Mouse (Mus musculus): ENCODE results near the gene Gns. TPM values are rescaled to one million over a fixed set of nuclear protein-coding genes. Genes with fewer than 3 reads are reported as not detected.

Gns gene
- total RNA-seq, 2 experiments from 2014 or later = 64.2 to 74.3 TPM

DNA sequence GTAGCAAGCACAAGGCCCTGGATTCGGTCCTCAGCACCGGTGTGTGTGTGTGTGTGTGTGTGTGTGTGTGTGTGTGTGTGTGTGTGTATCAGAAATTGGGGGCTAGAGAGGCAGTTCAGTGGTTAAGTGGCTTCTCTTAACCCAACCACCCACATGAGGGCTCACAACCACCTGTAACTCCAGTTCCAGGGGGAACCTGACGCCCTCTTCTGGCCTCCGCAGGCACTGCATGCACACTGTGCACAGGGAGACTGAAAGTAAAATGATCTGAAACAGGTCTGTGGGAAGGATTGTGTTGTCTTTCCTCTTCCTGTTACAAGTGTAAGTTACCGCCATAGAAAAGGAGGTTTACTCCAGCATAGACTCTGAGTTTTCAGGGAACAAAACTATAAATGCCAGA is 62.2 kb downstream of the Gns start:
- DNase-seq = peak in 1 of 2 experiments; percentile 71
- intact Hi-C loops (cut with DNase I) = no loop called here

DNA sequence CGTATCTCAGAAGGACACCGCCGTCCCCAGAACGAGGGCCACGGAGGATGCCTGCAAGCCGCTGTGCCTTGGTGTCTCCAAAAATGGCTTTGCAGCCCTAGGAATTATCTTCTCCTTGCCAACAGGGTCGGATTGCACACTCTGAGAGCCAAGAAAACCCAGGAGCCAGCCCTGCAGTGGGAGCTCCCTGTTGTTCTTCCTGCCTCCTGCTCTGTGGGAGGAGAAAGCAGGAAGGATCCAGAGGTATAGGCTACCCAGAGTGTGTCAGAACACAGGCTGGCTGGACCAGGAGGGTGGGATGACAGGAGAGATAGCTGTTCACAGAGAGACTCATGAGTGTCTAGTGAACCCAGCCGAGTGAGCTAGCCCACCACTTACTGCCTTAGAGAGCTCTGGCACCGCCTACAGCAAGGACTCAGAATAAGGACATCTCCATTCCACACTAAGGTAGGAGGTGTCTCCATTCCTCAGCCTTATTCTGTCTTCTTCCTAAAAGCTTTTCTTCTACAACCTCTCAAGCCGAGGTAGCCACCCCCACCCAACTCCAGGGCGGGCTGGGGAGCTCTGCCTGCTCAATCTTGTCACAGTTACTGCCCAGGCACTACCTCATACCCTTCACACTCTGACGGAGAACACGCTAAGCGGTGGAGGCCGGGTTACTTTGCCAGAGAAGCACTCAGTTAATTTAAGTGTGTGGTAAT is 63.3 kb downstream of the Gns start:
- no peak for DNase-seq
- intact Hi-C loops (cut with DNase I) = loop anchor here (2.0 kb wide), 1 partner anchor 47 kb away; no protein-coding TSS in a partner anchor

DNA sequence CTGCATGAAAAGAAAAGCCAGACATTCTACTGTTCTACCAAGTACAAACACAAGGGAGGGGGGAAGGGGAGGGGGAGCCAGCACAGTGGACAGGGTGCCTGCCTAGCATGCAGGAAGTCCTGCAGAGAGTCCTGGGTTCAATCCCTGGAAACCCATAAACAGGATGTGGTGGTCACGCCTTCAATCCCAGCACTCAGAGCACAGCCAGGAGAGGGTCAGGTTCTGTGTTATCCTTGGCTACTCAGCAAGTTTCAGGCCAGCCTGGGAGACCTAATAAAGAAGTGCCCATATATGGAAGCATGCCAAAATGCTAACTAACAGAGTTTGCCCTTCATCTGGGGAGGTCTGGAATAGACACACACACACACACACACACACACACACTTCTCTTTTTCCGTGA is 64.2 kb downstream of the Gns start:
- DNase-seq = peak in 1 of 2 experiments; percentile 51
- intact Hi-C loops (cut with DNase I) = loop anchor here (2.0 kb wide), 1 partner anchor 46 kb away; no protein-coding TSS in a partner anchor

GRCm38 (mm10) chr10:121429581-121429980 is 64.7 kb downstream of the Gns start:
- DNase-seq = no peak
- intact Hi-C loops (cut with DNase I) = loop anchor here (2.0 kb wide), 1 partner anchor 45 kb away; no protein-coding TSS in a partner anchor

- intact Hi-C loops (cut with DNase I) = loop anchor here (2.0 kb wide), 1 partner anchor 45 kb away; no protein-coding TSS in a partner anchor
- DNase-seq = peak; percentile 61 to 67
These were observed 65.2 kb downstream of the Gns start for GRCm38 (mm10) chr10:121429981-121430682.

DNA sequence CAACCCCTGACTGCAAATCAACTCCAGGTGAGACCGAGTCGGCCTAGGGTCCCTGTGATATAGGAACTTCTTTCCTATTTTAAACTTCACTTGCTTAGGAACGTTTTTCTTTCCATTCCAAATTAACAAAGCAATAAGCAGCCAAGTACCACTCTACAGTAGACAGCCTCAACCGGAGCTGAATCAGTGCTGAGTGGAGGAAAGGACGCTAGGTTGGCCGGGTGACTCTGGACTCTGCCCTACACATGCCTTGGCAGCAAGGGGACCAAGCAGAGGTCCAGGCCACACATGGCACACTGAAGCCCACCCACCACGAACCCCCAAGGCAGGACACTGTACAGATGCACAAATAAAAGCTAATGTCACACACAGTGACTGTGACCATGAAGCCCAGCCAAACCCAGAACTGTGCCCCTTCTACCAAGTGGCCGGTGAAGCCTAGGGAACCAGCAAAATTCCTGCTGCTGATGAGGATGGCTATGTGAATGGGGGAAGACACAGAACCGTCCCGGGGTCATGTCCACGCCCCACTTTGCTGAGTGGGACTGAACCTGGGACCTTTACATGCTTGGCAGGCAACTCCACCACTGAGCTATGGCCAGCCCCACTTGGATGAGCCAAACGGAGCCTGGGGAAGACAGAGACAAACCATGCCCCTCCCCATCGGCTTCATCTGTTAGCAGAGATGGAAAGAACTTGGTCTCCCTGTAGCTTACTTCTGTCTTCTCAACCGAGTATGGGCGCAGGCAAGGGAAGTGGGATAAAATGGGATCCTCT is 66.1 kb downstream of the Gns start:
- intact Hi-C loops (cut with DNase I) = no loop called here
- DNase-seq = no peak

- peak in 1 of 2 experiments; percentile 49 for DNase-seq
- intact Hi-C loops (cut with DNase I) = no loop called here
These were observed 67.2 kb downstream of the Gns start for GRCm38 (mm10) chr10:121432041-121432634.

DNA sequence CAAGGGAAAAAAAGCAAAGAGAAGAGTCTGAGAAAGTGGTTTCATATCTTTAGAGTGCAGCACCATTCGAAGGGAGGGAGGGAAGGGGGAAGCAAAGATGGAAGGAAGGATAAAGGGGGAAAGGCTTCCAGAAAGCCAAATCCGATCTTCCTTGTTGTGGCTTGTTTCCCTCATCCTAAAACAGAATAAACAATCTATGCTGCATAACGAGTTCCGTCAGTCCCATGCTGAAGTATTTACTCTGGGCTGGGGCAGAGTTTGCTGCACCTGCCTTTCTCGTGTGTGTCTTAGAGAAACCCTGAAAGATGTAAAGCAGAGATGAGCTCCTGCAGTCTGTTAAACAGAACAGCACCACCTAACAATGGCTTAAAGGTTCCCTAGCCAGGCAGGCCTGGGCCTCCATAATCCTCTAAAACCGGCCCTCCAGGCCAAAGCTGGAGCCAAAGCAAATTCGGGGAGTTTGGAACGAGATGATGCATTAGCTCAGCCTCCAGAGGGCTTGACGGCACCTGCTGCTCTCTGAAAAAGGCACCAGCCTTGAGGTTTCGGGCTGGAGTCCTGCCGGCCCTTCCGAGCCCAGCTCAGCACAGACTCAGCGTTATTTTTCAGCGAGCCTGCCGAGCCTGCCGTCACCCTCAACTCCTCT is 67.9 kb downstream of the Gns start:
- intact Hi-C loops (cut with DNase I) = no loop called here
- DNase-seq = peak in 1 of 2 experiments; percentile 44

DNA sequence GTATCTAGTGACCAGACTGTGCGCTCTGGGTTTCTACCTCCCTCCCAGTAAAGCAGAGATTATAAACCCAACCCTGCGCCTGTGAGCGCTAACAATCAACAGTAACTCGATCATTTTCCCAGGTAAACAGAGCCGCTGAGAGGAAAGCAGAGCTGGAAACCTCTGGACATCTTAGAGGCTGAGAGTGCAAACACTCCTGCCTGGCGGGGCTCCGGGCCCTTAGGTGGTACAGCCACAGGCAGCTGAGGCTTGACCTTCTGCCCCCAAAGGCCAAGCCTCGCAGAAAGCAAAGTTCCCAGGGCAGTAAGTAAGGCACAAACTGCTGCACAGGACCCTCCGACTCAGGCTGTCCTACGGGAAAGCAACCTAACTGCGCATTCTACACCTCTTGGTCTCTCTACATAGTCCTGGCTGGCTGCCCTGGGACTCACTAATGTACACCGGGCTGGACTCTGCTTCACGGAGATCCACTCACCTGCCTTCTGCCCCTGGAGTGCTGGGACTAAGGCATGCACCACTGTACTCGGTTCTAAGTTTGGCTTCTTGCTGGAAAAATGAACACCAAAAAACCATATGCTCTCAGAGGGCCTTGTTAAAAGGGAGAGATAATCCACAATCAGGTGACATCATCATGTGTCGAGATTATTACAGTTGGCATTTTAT is 69.7 kb downstream of the Gns start:
- intact Hi-C loops (cut with DNase I) = no loop called here
- no peak for DNase-seq

DNA sequence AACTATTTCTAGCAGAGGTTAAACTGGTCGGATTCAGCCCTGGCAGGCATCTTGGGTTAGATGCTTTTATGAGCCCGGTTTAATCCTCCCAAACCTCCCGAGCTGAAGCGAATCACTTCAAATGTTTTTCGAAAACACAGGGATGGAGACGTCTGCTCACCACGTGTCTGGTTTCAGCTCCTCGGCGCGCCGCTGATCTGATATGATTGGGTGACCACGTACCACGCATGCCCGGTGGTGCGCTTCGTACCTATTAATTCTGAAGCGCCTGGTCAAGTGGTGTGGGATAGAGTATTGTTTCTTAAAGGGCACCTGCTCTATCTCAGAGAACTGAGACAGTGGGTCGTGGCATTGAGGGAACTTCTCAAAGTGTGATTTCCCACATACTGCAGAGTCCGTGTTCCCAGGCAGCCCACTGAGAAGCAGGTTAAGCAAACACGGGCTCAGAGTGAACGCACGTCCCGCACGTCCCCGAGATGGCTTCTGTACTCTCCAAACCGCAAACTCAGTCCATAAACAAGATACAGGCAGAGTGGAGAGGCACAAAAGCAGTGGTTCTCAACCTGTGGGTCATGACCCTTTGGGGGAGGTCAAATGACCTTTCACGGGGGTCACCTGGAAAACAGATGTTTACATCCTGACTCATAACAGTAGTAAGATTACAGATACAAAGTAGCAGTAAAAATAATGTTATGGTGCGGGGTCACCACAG is 70.8 kb downstream of the Gns start:
- DNase-seq = no peak
- intact Hi-C loops (cut with DNase I) = no loop called here

DNA sequence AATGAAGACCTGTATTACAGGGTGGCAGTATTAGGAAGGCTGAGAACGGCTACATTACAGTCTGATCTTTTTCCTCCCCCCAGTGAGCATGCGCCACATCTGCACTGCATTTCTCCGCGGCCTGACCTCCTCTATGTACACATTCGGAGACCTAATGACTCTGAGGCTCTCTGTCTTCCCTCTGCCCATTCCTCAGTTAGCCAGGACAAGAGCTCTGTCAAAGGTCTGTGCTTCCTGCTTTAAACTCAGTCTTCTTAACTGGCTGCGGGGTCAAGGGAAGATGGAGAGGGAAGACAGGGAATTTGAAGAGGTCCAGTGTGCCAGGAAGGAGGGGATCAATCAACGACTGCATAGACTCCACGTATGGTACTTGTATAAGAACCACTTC is 71.4 kb downstream of the Gns start:
- DNase-seq = no peak
- intact Hi-C loops (cut with DNase I) = no loop called here

- no peak for DNase-seq
- intact Hi-C loops (cut with DNase I) = no loop called here
These were observed 71.8 kb downstream of the Gns start for GRCm38 (mm10) chr10:121436693-121437092.

GRCm38 (mm10) chr10:121438109-121438508 is 73.2 kb downstream of the Gns start:
- intact Hi-C loops (cut with DNase I) = no loop called here
- DNase-seq = no peak

GRCm38 (mm10) chr10:121439310-121439731 is 74.4 kb downstream of the Gns start:
- DNase-seq = no peak
- intact Hi-C loops (cut with DNase I) = no loop called here

DNA sequence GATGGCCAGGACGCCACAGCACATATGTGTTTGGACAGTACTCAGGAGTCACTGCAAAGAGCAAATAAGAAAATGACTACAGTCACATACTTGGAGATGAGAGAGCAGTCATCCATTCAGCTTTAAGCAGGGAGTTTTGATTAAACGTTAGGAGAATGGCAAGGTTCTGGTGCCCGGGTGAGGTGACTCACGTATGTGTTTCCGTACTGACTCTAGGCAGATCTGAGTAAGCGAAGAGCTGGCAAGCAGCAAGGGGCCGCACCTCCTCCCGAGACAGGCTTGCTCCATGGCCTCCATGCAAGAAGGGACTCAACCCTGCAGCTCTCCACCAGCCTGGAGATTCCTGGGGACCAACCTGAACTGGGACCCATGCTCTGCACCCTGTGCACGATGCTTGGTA is 78.9 kb downstream of the Gns start:
- DNase-seq = no peak
- intact Hi-C loops (cut with DNase I) = loop anchor here (2.0 kb wide), 1 partner anchor 15 kb away; no protein-coding TSS in a partner anchor

DNA sequence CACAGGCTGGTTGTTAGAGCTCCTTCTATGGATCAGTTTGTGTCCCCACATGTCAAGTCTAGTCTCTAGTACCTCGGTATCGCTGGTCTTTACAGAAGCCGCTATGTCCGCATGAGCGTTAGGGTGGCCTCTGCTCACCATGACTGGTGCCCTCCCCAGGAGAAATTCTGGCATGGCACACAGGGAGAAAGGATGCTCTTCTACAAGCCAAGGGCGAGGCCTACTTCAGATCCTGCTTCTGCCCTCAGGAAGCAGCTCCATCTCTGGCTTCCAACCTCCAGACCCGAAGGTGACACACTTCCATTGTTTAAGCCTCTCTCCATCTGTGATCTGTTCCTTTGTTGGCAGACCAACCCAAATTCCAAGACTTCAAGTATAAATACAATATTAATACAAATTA is 79.3 kb downstream of the Gns start:
- DNase-seq = no peak
- intact Hi-C loops (cut with DNase I) = loop anchor here (2.0 kb wide), 1 partner anchor 15 kb away; no protein-coding TSS in a partner anchor

GRCm38 (mm10) chr10:121445808-121446207 is 80.9 kb downstream of the Gns start:
- no peak for DNase-seq
- intact Hi-C loops (cut with DNase I) = loop anchor here (2.0 kb wide), 1 partner anchor 13 kb away; no protein-coding TSS in a partner anchor
